Mouse (Mus musculus) myocyte (in vitro differentiated cells): Measurements from ENCODE around the gene Iqch. TPM values are rescaled to one million over a fixed set of nuclear protein-coding genes. Genes with fewer than 3 reads are reported as not detected.

Experiments used
- H3K27me3 ChIP-seq: one replicate; pipeline ENCODE4 v1.6.1; 2011; ENCODE audit not compliant: control insufficient read depth, insufficient read depth, insufficient read length
- H3K36me3 ChIP-seq: one replicate; pipeline ENCODE4 v1.6.1; 2011; ENCODE audit not compliant: control insufficient read depth, insufficient read depth
- H3K4me2 ChIP-seq: one replicate; pipeline ENCODE4 v1.6.1; 2011; ENCODE audit warnings: low read depth, control low read depth
- H3K4me3 ChIP-seq: one replicate; pipeline ENCODE4 v1.5.1; 2011; ENCODE audit warnings: mild to moderate bottlenecking, control low read depth, moderate library complexity
- H3K79me2 ChIP-seq: one replicate; pipeline ENCODE4 v1.6.1; 2011; ENCODE audit not compliant: control insufficient read depth, insufficient read depth
- H3ac ChIP-seq: one replicate; pipeline ENCODE4 v1.6.1; 2011; ENCODE audit not compliant: control insufficient read depth, insufficient read length
- CEBPB ChIP-seq: IDR thresholded peaks from 2 replicates; pipeline ENCODE4 v1.6.1; 2011; ENCODE audit warnings: mild to moderate bottlenecking, moderate library complexity; ENCODE audit not compliant: poor library complexity, insufficient read depth, severe bottlenecking
- E2F4 ChIP-seq: IDR thresholded peaks from one replicate; pipeline ENCODE4 v1.6.1; 2011; ENCODE audit warnings: mild to moderate bottlenecking, control low read depth, moderate library complexity; ENCODE audit not compliant: insufficient read depth
- MAX ChIP-seq: IDR thresholded peaks from one replicate; pipeline ENCODE4 v1.6.1; 2011; ENCODE audit warnings: low read depth, mild to moderate bottlenecking, control low read depth
- MYOD1 ChIP-seq, 3 experiments: IDR thresholded peaks; one replicate each; pipeline ENCODE4 v1.6.1; 2011; ENCODE audit warnings: control low read depth in 2 of 3, low read depth in 2 of 3, mild to moderate bottlenecking in 2 of 3, moderate library complexity in 1 of 3; ENCODE audit not compliant: insufficient read length in 2 of 3, control insufficient read depth in 1 of 3
- MYOG ChIP-seq, 3 experiments: IDR thresholded peaks; one replicate each; pipeline ENCODE4 v1.6.1; 2011; ENCODE audit warnings: control low read depth in 2 of 3, low read depth in 2 of 3, mild to moderate bottlenecking in 2 of 3; ENCODE audit not compliant: insufficient read length in 2 of 3, control insufficient read depth in 1 of 3, insufficient read depth in 1 of 3
- POLR2A ChIP-seq: IDR thresholded peaks from one replicate; pipeline ENCODE4 v1.6.1; 2011; ENCODE audit warnings: low read depth, mild to moderate bottlenecking, control low read depth, moderate library complexity; ENCODE audit not compliant: insufficient read length
- POLR2AphosphoS2 ChIP-seq: IDR thresholded peaks from one replicate; pipeline ENCODE4 v1.6.1; 2011; ENCODE audit warnings: low read depth, control low read depth; ENCODE audit not compliant: insufficient read length
- REST ChIP-seq: IDR thresholded peaks from one replicate; pipeline ENCODE4 v1.6.1; 2011; ENCODE audit warnings: mild to moderate bottlenecking, control low read depth, moderate library complexity; ENCODE audit not compliant: insufficient read depth, insufficient read length
- SRF ChIP-seq: IDR thresholded peaks from one replicate; pipeline ENCODE4 v1.6.1; 2011; ENCODE audit warnings: low read depth; ENCODE audit not compliant: control insufficient read depth, insufficient read length
- TCF12 ChIP-seq: IDR thresholded peaks from one replicate; pipeline ENCODE4 v1.6.1; 2011; ENCODE audit warnings: mild to moderate bottlenecking, control low read depth; ENCODE audit not compliant: poor library complexity, insufficient read depth, severe bottlenecking
- TCF3 ChIP-seq: IDR thresholded peaks from one replicate; pipeline ENCODE4 v1.6.1; 2011; ENCODE audit warnings: low read depth, control low read depth; ENCODE audit not compliant: insufficient read length
- USF1 ChIP-seq: IDR thresholded peaks from one replicate; pipeline ENCODE4 v1.6.1; 2011; ENCODE audit warnings: low read depth, mild to moderate bottlenecking, control low read depth, moderate library complexity
- polyA plus RNA-seq: library from polyadenylated mRNA; unstranded; fragments of >200 nt; fragmentation: generic; extraction: Trizol; gene quantifications from one replicate; pipeline ENCODE4 v1.2.1, GENCODE M21; 2012; ENCODE audit warnings: missing spikeins

The Iqch gene
- polyA plus RNA-seq, 1 experiment = not detected

GRCm38 (mm10) chr9:63609246-63609645, 7.0 kb upstream of the Iqch start:
- H3K79me2 ChIP-seq = peaks cover 39% of the 10 kb centered on the region
- no peak for TF ChIP-seq CEBPB
- no peak for TF ChIP-seq SRF
- no peak for TF ChIP-seq REST
- TF ChIP-seq POLR2A = no peak
- TF ChIP-seq E2F4 = no peak
- TF ChIP-seq MAX = no peak
- no peak for TF ChIP-seq MYOG (IDR thresholded peaks at IDR 0.05; ENCODE audit: control insufficient read depth in 1 of 3, insufficient read depth in 1 of 3, insufficient read length in 2 of 3, low read depth in 2 of 3)
- no peak for TF ChIP-seq POLR2AphosphoS2
- no peak overlapping the region for H3K4me3 ChIP-seq
- H3ac ChIP-seq = no peak overlapping the region
- H3K27me3 ChIP-seq = no peaks in the 10 kb centered on the region
- H3K4me2 ChIP-seq = no peak overlapping the region
- no peaks in the 10 kb centered on the region for H3K36me3 ChIP-seq

- Histone ChIP-seq H3K27me3 (no peaks in the 10 kb centered on the region), H3ac (no peak overlapping the region), H3K4me3 (no peak overlapping the region), H3K79me2 (peaks cover 37% of the 10 kb centered on the region), H3K36me3 (no peaks in the 10 kb centered on the region), H3K4me2 (peak overlapping the region; percentile 50)
- TF ChIP-seq MYOG (IDR thresholded peaks at IDR 0.05; ENCODE audit: control insufficient read depth in 1 of 3, insufficient read depth in 1 of 3, insufficient read length in 2 of 3, low read depth in 2 of 3) (no peak), REST (no peak), TCF12 (no peak), POLR2AphosphoS2 (no peak), TCF3 (no peak), POLR2A (no peak), MYOD1 (IDR thresholded peaks at IDR 0.05; ENCODE audit: control insufficient read depth in 1 of 3, insufficient read length in 2 of 3, low read depth in 2 of 3) (no peak)
These were observed 5.7 kb upstream of the Iqch start for GRCm38 (mm10) chr9:63608006-63608405.

DNA sequence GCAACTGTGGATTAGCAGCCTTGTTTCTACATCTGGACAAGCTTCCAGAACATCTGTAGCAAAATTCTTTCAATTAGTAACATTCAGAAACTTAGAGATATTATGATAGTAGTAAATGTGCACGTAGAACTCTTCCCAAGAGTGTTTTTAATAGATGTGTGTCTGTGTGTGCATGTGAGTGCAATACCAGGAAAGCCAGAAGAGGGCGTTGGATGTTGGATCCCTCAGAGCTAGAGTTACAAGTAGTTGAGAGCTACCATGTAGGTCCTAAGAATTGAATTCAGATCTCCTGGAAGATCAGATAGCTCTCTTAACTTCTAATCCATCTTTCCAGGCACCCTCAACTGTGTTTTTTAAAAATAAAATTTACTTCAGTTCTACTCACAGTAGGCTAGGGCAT, 4.3 kb upstream of the Iqch start:
- no peaks in the 10 kb centered on the region for H3K36me3 ChIP-seq
- H3K27me3 ChIP-seq = no peaks in the 10 kb centered on the region
- no peak overlapping the region for H3ac ChIP-seq
- TF ChIP-seq REST = no peak
- TF ChIP-seq MAX = no peak
- TF ChIP-seq MYOG (IDR thresholded peaks at IDR 0.05; ENCODE audit: control insufficient read depth in 1 of 3, insufficient read depth in 1 of 3, insufficient read length in 2 of 3, low read depth in 2 of 3) = no peak
- no peak for TF ChIP-seq POLR2A
- no peak for TF ChIP-seq CEBPB
- TF ChIP-seq TCF12 = no peak
- TF ChIP-seq POLR2AphosphoS2 = no peak
- TF ChIP-seq SRF = no peak
- TF ChIP-seq USF1 = no peak
- TF ChIP-seq MYOD1 (IDR thresholded peaks at IDR 0.05; ENCODE audit: control insufficient read depth in 1 of 3, insufficient read length in 2 of 3, low read depth in 2 of 3) = no peak
- no peak for TF ChIP-seq TCF3
- no peak for TF ChIP-seq E2F4
- no peak overlapping the region for H3K4me3 ChIP-seq
- peaks cover 41% of the 10 kb centered on the region for H3K79me2 ChIP-seq
- H3K4me2 ChIP-seq = no peak overlapping the region

DNA sequence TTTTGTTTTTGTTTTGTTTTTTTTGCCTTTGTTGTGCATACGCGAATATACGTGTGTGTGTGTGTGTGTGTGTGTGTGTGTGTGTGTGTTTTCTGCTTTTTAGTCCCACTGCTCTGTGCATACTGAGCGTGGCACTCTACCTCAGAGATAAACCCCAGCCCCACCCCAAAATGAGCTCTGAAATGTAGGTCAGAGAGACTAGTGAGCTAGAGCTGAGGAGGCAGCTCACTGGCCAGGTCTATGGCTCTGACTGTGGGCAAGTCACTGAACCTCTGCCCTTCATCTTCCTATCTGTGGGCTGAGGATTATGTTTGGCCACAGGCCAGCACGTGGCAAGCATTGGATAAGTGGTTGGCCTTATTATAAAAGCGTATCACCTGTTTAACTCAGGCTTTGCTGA, 1.6 kb upstream of the Iqch start:
- Histone ChIP-seq H3K36me3 (no peaks in the 10 kb centered on the region), H3K79me2 (peaks cover 32% of the 10 kb centered on the region), H3K4me3 (peak overlapping the region; percentile 71), H3ac (no peak overlapping the region), H3K27me3 (no peaks in the 10 kb centered on the region), H3K4me2 (peak overlapping the region; percentile 92)
- TF ChIP-seq E2F4 (no peak), POLR2A (no peak), USF1 (no peak), MYOD1 (IDR thresholded peaks at IDR 0.05; ENCODE audit: control insufficient read depth in 1 of 3, insufficient read length in 2 of 3, low read depth in 2 of 3) (no peak), SRF (no peak), CEBPB (no peak), TCF3 (no peak), REST (no peak)

GRCm38 (mm10) chr9:63596660-63597059, 5.6 kb downstream of the Iqch start:
- Histone ChIP-seq H3K79me2 (no peaks in the 10 kb centered on the region), H3K27me3 (no peaks in the 10 kb centered on the region), H3ac (no peak overlapping the region), H3K4me3 (no peak overlapping the region), H3K4me2 (no peak overlapping the region), H3K36me3 (no peaks in the 10 kb centered on the region)
- TF ChIP-seq POLR2AphosphoS2 (no peak), MAX (no peak), POLR2A (no peak)
